Mouse (Mus musculus): ENCODE results near the gene Gm4952. TPM values are rescaled to one million over a fixed set of nuclear protein-coding genes. Genes with fewer than 3 reads are reported as not detected.

The Gm4952 gene
- total RNA-seq, 2 experiments from 2014 or later, result not detected

Other genes with a start within 250 kb of the Gm4952 start
- gene Olfr1440, start 212.7 kb upstream of the Gm4952 start, total RNA-seq (2021), result not detected
- not detected for gene Olfr1441, start 182.5 kb upstream of the Gm4952 start, total RNA-seq (2021)
- under 1 TPM in 1 of 2 experiments, not detected in 1; 0.08 TPM for gene Pfpl, start 172.1 kb upstream of the Gm4952 start, total RNA-seq (2021)
- gene Mpeg1, start 139.2 kb upstream of the Gm4952 start, total RNA-seq (2021), result 1 to 10 TPM; 4.8 to 5.1 TPM
- gene Dtx4, start 98.5 kb upstream of the Gm4952 start, total RNA-seq (2021), result 10 to 100 TPM; 60.3 to 75.4 TPM
- 1 to 10 TPM; 3.7 to 3.9 TPM for gene Fam111a, start 54.2 kb upstream of the Gm4952 start, total RNA-seq (2021)
- not detected for gene Glyat, start 33.3 kb downstream of the Gm4952 start, total RNA-seq (2021)
- gene Olfr1442, start 70.5 kb downstream of the Gm4952 start, total RNA-seq (2021), result not detected
- gene Olfr1443, start 78.1 kb downstream of the Gm4952 start, total RNA-seq (2021), result not detected
- not detected for gene Keg1, start 95.8 kb downstream of the Gm4952 start, total RNA-seq (2021)
- gene Cntf, start 165.7 kb downstream of the Gm4952 start, total RNA-seq (2021), result 1 to 10 TPM; 1.2 to 2.6 TPM
- gene Zfp91, start 196.2 kb downstream of the Gm4952 start, total RNA-seq (2021), result 10 to 100 TPM; 73.3 to 74.1 TPM
- 1 to 10 TPM; 1.1 to 1.5 TPM for gene Lpxn, start 196.2 kb downstream of the Gm4952 start, total RNA-seq (2021)
- gene Gm5244, start 246.7 kb downstream of the Gm4952 start, total RNA-seq (2021), result not detected